In the genomic region with DNA sequence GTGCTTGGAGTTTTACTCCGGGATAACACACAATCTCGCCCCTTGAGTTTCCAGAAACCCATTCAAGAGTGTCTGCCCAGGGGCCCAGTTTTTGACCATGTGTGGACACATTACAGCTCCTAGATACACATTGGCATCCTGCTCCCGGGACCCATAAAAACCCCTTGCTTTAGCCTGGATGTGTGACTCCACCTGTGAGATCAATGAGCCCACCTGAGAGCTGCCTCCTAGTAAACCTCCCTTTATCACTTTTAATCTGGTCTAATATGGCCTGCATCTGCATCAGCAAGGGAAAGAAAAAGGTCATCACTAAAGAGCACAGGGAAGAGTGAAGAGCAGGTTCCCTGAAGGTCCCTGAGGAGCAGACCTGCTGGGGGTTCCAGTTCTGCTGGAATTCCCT, we compare ENCODE assay signal across 46 mouse cellular contexts. TPM values are rescaled to one million over a fixed set of nuclear protein-coding genes. Genes with fewer than 3 reads are reported as not detected.
"Had no signal": no experiment of that assay in that cellular context is flagged by ENCODE, and none has a peak within 500 bp of the region (broad histone marks: within the 10 kb centered on the region; RNA-seq: fewer than 3 reads in every experiment).

No protein-coding gene starts in this region.

- H3K4me3 ChIP-seq: left cerebral cortex, adult 2 months; limb, embryonic 10.5 days; limb, embryonic 12.5 days; limb, embryonic 13.5 days; limb, embryonic 15.5 days; liver, embryonic 12.5 days; liver, embryonic 13.5 days; liver, embryonic 15.5 days; lung, embryonic 15.5 days; megakaryocyte, embryonic 14.5 days; midbrain, embryonic 12.5 days; midbrain, embryonic 13.5 days; midbrain, embryonic 15.5 days; myocyte; neural tube, embryonic 12.5 days had no signal

- ATAC-seq: liver, embryonic 12.5 days; liver, postnatal 0 days; lung, postnatal 0 days; midbrain, embryonic 13.5 days; midbrain, embryonic 15.5 days; midbrain, embryonic 16.5 days had no signal

- H3K4me2 ChIP-seq: limb, embryonic 12.5 days; limb, embryonic 13.5 days; limb, embryonic 15.5 days; liver, embryonic 11.5 days; liver, embryonic 12.5 days; liver, embryonic 13.5 days; liver, embryonic 15.5 days; lung, embryonic 14.5 days; lung, embryonic 15.5 days; midbrain, embryonic 12.5 days; midbrain, embryonic 13.5 days; midbrain, embryonic 15.5 days; neural tube, embryonic 12.5 days had no signal

- DNase-seq: left cerebral cortex, postnatal 4 days; liver; liver, embryonic 13.5 days; liver, postnatal 0 days; lung, adult 18-20 months; lung, adult 2 months; lung, embryonic 14.5 days; lung, postnatal 10 days; lung, postnatal 14 days; lung, postnatal 36 days; lung, postnatal 4 days; midbrain, embryonic 14.5 days had no signal

- H3K27ac ChIP-seq: left cerebral cortex, adult 2 months; limb, embryonic 10.5 days; limb, embryonic 12.5 days; limb, embryonic 13.5 days; limb, embryonic 15.5 days; liver, embryonic 12.5 days; liver, embryonic 13.5 days; liver, embryonic 14.5 days; liver, embryonic 15.5 days; lung, embryonic 15.5 days; macrophage; midbrain, embryonic 12.5 days; midbrain, embryonic 13.5 days; midbrain, embryonic 15.5 days; neural tube, embryonic 12.5 days had no signal

- H3K36me3 ChIP-seq: limb, embryonic 10.5 days; limb, embryonic 12.5 days; limb, embryonic 13.5 days; limb, embryonic 15.5 days; liver, embryonic 12.5 days; liver, embryonic 13.5 days; liver, embryonic 15.5 days; lung, embryonic 15.5 days; midbrain, embryonic 12.5 days; midbrain, embryonic 13.5 days; midbrain, embryonic 15.5 days; neural tube, embryonic 12.5 days had no signal

- H3K4me1 ChIP-seq: limb, embryonic 15.5 days; midbrain, embryonic 13.5 days; midbrain, embryonic 15.5 days; neural tube, embryonic 12.5 days had no signal

- H3K9ac ChIP-seq: limb, embryonic 12.5 days; limb, embryonic 13.5 days; limb, embryonic 15.5 days; liver, embryonic 12.5 days; liver, embryonic 13.5 days; liver, embryonic 14.5 days; liver, embryonic 15.5 days; liver, postnatal 0 days; lung, embryonic 14.5 days; lung, embryonic 15.5 days; midbrain, embryonic 12.5 days; midbrain, embryonic 13.5 days; midbrain, embryonic 15.5 days; neural tube, embryonic 12.5 days had no signal

- H3K9me3 ChIP-seq: limb, embryonic 10.5 days; limb, embryonic 12.5 days; limb, embryonic 13.5 days; limb, embryonic 15.5 days; liver, embryonic 12.5 days; liver, embryonic 13.5 days; liver, embryonic 15.5 days; lung, embryonic 15.5 days; midbrain, embryonic 12.5 days; midbrain, embryonic 13.5 days; midbrain, embryonic 15.5 days; neural tube, embryonic 12.5 days had no signal

RNA-seq across cellular contexts. Expression of a gene that starts 29.8 kb away (rescaled TPM):
- total RNA-seq: left cerebral cortex, adult 2 months; left cerebral cortex, adult 8-10 months; left cerebral cortex, postnatal 10 days; left cerebral cortex, postnatal 14 days; left cerebral cortex, postnatal 25 days; left cerebral cortex, postnatal 36 days; left cerebral cortex, postnatal 4 days; liver, adult 2 months; megakaryocyte progenitor cell, adult 5-6 weeks; megakaryocyte, adult 5-6 weeks; megakaryocyte-erythroid progenitor cell, adult 5-6 weeks; midbrain, postnatal 0 days; monocyte, adult 5-6 weeks had no signal
- polyA plus RNA-seq: limb, embryonic 11.5 days; limb, embryonic 12.5 days; limb, embryonic 13.5 days; limb, embryonic 14.5 days; liver, adult 2 months; liver, embryonic 11.5 days; liver, embryonic 12.5 days; liver, embryonic 13.5 days; liver, embryonic 14.5 days; liver, embryonic 15.5 days; liver, embryonic 16.5 days; liver, postnatal 0 days; lung, adult 2 months; lung, embryonic 14.5 days; macrophage; midbrain, embryonic 12.5 days; midbrain, embryonic 13.5 days; midbrain, embryonic 14.5 days; midbrain, embryonic 15.5 days; midbrain, embryonic 16.5 days; midbrain, postnatal 0 days; myocyte; neural tube, embryonic 11.5 days; neural tube, embryonic 12.5 days had no signal

RNA-seq across cellular contexts. Expression of a gene that starts 43.1 kb away (rescaled TPM):
- total RNA-seq: megakaryocyte progenitor cell, adult 5-6 weeks; megakaryocyte, adult 5-6 weeks; megakaryocyte-erythroid progenitor cell, adult 5-6 weeks; monocyte, adult 5-6 weeks had no signal
- polyA plus RNA-seq: macrophage had no signal
